Mouse (Mus musculus) stomach, embryonic 16.5 days (tissue): ENCODE measurements around the gene Sh3rf1. TPM values are rescaled to one million over a fixed set of nuclear protein-coding genes. Genes with fewer than 3 reads are reported as not detected.

Experiments
- ATAC-seq: fragments of 200-750 bp; cut with Nextera tagmentation; 2 replicates; pipeline ENCODE4 v1.8.0; 2017; ENCODE audit warnings: moderate number of reproducible peaks, moderate TSS enrichment; ENCODE audit not compliant: insufficient read depth, low FRiP score
- H3K27ac ChIP-seq: fragments of 300-500 bp; sonication (generic); 2 replicates; pipeline ENCODE4 v1.5.1; 2014; ENCODE audit warnings: low read length
- H3K27me3 ChIP-seq: fragments of 300-500 bp; sonication (generic); 2 replicates; pipeline ENCODE4 v1.6.1; 2014; ENCODE audit warnings: low read length, control low read depth, mixed read lengths; ENCODE audit not compliant: control insufficient read depth, insufficient read depth
- H3K36me3 ChIP-seq: fragments of 300-500 bp; sonication (generic); 2 replicates; pipeline ENCODE4 v1.6.1; 2014; ENCODE audit warnings: low read length; ENCODE audit not compliant: control insufficient read depth, insufficient read depth
- H3K4me1 ChIP-seq: fragments of 300-500 bp; sonication (generic); 2 replicates; pipeline ENCODE4 v1.6.1; 2014; ENCODE audit warnings: low read length, control low read depth, mixed read lengths; ENCODE audit not compliant: control insufficient read depth, insufficient read depth
- H3K4me2 ChIP-seq: fragments of 300-500 bp; sonication (generic); 2 replicates; pipeline ENCODE4 v1.6.1; 2014; ENCODE audit warnings: low read depth, low read length, mixed read lengths
- H3K4me3 ChIP-seq: fragments of 300-500 bp; sonication (generic); replicated peaks from 2 replicates; pipeline ENCODE4 v1.5.1; 2014; ENCODE audit warnings: mild to moderate bottlenecking, low read length
- H3K9ac ChIP-seq: fragments of 300-500 bp; sonication (generic); 2 replicates; pipeline ENCODE4 v1.6.1; 2014; ENCODE audit warnings: low read length
- H3K9me3 ChIP-seq: fragments of 300-500 bp; sonication (generic); replicated peaks from 2 replicates; pipeline ENCODE4 v1.6.1; 2016; ENCODE audit warnings: low read length, control low read depth; ENCODE audit not compliant: control insufficient read depth
- WGBS: fragments of 180-500 bp; shearing (Covaris S2); extraction: QIAGEN DNeasy Blood & Tissue Kit; methylation state at CpG from one replicate; pipeline ENCODE4 v1.1.7; 2014; 5-methylcytosine and 5-hydroxymethylcytosine counted together
- polyA plus RNA-seq: library from polyadenylated mRNA; unstranded; fragments of >200 nt; fragmentation: Nextera tagmentation; extraction: Ambion mirVana; gene quantifications from 2 replicates; pipeline ENCODE4 v1.2.1, GENCODE M21; 2015

Sh3rf1 gene
- 10.2 and 11.0 TPM in 2 replicates for polyA plus RNA-seq

GRCm38 (mm10) chr8:61223729-61224379 lies at the start of gene Sh3rf1:
Sh3rf1 (plus strand) TSS chr8:61223872.
- peak; percentile 92 for ATAC-seq
- Histone ChIP-seq H3K27me3 (no peaks in the 10 kb centered on the region), H3K9me3 (no peaks in the 10 kb centered on the region), H3K4me3 (peak within 1 kb of the TSS; percentile 81), H3K4me2 (peak within 1 kb of the TSS; percentile 77), H3K27ac (peak within 1 kb of the TSS; percentile 90), H3K9ac (peak within 1 kb of the TSS; percentile 88), H3K4me1 (peaks cover 26% of the 10 kb centered on the region), H3K36me3 (peaks cover 2% of the 10 kb centered on the region; the same call in 1 of the 2 replicates)
- under 1% methylated on average over 82 of the region's 84 CpGs for WGBS

- H3K36me3 ChIP-seq: no peaks in the 10 kb centered on the region
- no peak overlapping the region for H3K9ac ChIP-seq
- no peaks in the 10 kb centered on the region for H3K27me3 ChIP-seq
- WGBS: 76% methylated on average over 7 of the region's 7 CpGs
- H3K4me2 ChIP-seq: no peak overlapping the region
- no peaks in the 10 kb centered on the region for H3K4me1 ChIP-seq
- no peak for ATAC-seq
- no peak overlapping the region for H3K4me3 ChIP-seq
- no peak overlapping the region for H3K27ac ChIP-seq
- H3K9me3 ChIP-seq: no peaks in the 10 kb centered on the region
These were observed 49.7 kb upstream of the Sh3rf1 start for GRCm38 (mm10) chr8:61173921-61174492.

DNA sequence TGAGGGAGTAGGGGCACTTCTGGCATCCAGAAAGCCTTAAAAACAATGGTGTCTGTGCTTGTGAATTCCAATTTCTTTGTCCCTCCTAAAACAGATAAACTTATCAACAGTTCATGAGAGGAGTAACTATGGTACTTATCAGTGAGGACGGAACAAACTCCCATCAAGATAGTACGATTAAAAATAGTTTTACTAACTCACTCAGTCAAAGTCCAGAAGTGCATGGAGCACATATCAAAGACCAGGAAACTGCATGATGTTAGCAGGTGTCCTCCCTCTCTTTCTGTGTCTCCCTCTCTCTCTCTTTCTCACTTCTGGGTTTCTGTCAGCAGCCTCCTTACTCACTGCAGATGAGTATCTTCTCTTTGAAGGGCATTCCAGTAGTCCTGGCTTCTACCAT lies 47.8 kb upstream of the Sh3rf1 start:
- no peaks in the 10 kb centered on the region for H3K27me3 ChIP-seq
- no peaks in the 10 kb centered on the region for H3K9me3 ChIP-seq
- WGBS: 81% methylated on average over 2 of the region's 2 CpGs
- H3K4me1 ChIP-seq: no peaks in the 10 kb centered on the region
- H3K4me2 ChIP-seq: no peak overlapping the region
- H3K36me3 ChIP-seq: no peaks in the 10 kb centered on the region
- H3K9ac ChIP-seq: no peak overlapping the region
- H3K4me3 ChIP-seq: no peak overlapping the region
- no peak overlapping the region for H3K27ac ChIP-seq
- no peak for ATAC-seq

GRCm38 (mm10) chr8:61177680-61178593 lies 45.7 kb upstream of the Sh3rf1 start:
- no peak overlapping the region for H3K4me2 ChIP-seq
- no peaks in the 10 kb centered on the region for H3K9me3 ChIP-seq
- H3K27me3 ChIP-seq: no peaks in the 10 kb centered on the region
- no peak overlapping the region for H3K9ac ChIP-seq
- H3K4me3 ChIP-seq: no peak overlapping the region
- no peak overlapping the region for H3K27ac ChIP-seq
- WGBS: 66% methylated on average over 12 of the region's 12 CpGs
- ATAC-seq: no peak
- no peaks in the 10 kb centered on the region for H3K36me3 ChIP-seq
- H3K4me1 ChIP-seq: no peaks in the 10 kb centered on the region

DNA sequence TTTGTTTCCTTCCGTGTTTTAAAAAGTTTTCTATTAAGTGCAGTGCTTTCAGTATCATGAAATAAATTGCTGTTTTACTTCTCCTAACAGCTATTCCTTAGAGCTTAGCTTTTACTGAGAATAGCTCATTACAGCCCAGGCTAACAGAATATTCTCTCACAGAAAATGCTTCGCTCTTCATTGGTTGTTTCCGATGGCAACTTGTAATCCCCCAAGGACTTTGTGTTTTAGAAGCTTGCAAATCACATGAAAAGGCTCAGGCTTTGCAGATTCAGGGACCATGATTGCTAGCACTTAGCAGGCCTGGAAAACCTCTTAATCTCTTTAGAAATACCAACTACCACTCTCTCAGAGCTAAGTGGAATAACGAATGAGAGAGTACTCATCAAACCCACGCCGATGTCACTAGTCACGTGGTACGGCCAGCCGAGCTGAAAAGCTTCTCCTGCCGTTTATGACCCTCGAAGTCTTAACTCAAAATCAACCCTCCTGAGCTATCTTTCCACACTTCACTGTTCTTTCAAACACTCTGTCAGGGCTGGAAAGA lies 45.0 kb upstream of the Sh3rf1 start:
- WGBS: 69% methylated on average over 11 of the region's 11 CpGs
- H3K4me2 ChIP-seq: no peak overlapping the region
- H3K9me3 ChIP-seq: no peaks in the 10 kb centered on the region
- no peak overlapping the region for H3K27ac ChIP-seq
- ATAC-seq: no peak
- no peaks in the 10 kb centered on the region for H3K4me1 ChIP-seq
- no peaks in the 10 kb centered on the region for H3K36me3 ChIP-seq
- no peaks in the 10 kb centered on the region for H3K27me3 ChIP-seq
- H3K4me3 ChIP-seq: no peak overlapping the region
- no peak overlapping the region for H3K9ac ChIP-seq

- Histone ChIP-seq H3K9ac (no peak overlapping the region), H3K27me3 (no peaks in the 10 kb centered on the region), H3K4me2 (no peak overlapping the region), H3K4me3 (no peak overlapping the region), H3K4me1 (no peaks in the 10 kb centered on the region), H3K9me3 (no peaks in the 10 kb centered on the region), H3K27ac (no peak overlapping the region), H3K36me3 (no peaks in the 10 kb centered on the region)
- WGBS: 51% methylated on average over 2 of the region's 2 CpGs
- no peak; the same call in 1 of the 2 replicates for ATAC-seq
These were observed 42.1 kb upstream of the Sh3rf1 start for GRCm38 (mm10) chr8:61181592-61181991.

- 57% methylated on average over 4 of the region's 4 CpGs for WGBS
These were observed 41.7 kb upstream of the Sh3rf1 start for GRCm38 (mm10) chr8:61182020-61182419.

GRCm38 (mm10) chr8:61185274-61186198 lies 38.1 kb upstream of the Sh3rf1 start:
- no peak overlapping the region for H3K4me2 ChIP-seq
- no peak overlapping the region for H3K9ac ChIP-seq
- no peaks in the 10 kb centered on the region for H3K9me3 ChIP-seq
- 57% methylated on average over 5 of the region's 5 CpGs for WGBS
- no peak overlapping the region for H3K27ac ChIP-seq
- ATAC-seq: no peak
- no peaks in the 10 kb centered on the region for H3K4me1 ChIP-seq
- H3K36me3 ChIP-seq: no peaks in the 10 kb centered on the region
- H3K4me3 ChIP-seq: no peak overlapping the region
- no peaks in the 10 kb centered on the region for H3K27me3 ChIP-seq

More at GRCm38 (mm10) chr8:61182020-61182419, 41.7 kb upstream of the Sh3rf1 start:
- Histone ChIP-seq H3K4me2 (no peak overlapping the region), H3K4me3 (no peak overlapping the region), H3K36me3 (no peaks in the 10 kb centered on the region), H3K27me3 (no peaks in the 10 kb centered on the region), H3K9ac (no peak overlapping the region), H3K9me3 (no peaks in the 10 kb centered on the region), H3K4me1 (no peaks in the 10 kb centered on the region), H3K27ac (no peak overlapping the region)
- peak; percentile 25; the same call in 1 of the 2 replicates for ATAC-seq
